Mouse (Mus musculus) 416B (cell line): ENCODE measurements around the gene Dnah2.

Source experiments
- DNase-seq: peaks from one replicate; pipeline ENCODE4 v3.0.0; 2011; ENCODE audit warnings: low read depth

Gene Dnah2

DNA sequence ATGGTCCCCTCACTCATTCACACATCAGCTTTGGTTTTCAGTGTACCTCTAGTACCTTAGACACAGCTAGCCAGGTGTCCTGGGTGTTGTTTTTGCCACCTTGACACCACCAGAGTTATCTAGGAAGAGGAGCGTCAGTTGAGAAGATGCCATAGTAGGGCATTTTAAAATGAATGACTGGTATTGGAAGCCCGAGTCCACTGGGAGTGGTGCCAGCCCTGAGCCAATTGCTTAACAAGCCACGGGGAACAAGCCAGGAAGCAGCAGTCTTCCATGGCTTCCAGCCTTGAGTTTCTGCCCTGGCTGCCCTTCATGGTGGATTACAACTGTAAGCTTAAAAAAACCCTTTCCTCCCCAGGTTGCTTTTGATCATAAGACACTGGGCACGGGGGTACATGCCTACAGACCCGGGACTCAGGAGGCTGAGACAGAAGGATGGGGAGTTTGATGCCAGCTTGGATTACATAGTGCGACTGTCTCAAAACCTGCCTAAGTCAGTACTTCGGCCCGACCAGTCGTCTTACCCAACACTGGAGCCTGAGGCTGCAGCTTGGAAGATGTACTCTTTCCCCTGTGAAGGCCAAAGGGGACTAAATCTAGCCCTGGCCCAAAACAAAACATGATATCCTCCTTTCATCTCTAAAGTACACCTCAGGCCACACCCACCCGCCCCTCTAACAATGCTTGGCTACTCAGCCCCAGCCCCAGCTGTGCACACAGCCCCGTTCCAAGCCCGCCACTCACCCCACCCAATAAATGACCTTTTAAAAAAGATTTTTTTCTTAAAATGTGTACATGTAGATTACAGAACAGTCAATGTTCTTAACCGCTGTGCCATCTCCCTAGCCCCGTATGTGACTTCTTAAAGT is 159.1 kb downstream of the Dnah2 start:
- no peak for DNase-seq

DNA sequence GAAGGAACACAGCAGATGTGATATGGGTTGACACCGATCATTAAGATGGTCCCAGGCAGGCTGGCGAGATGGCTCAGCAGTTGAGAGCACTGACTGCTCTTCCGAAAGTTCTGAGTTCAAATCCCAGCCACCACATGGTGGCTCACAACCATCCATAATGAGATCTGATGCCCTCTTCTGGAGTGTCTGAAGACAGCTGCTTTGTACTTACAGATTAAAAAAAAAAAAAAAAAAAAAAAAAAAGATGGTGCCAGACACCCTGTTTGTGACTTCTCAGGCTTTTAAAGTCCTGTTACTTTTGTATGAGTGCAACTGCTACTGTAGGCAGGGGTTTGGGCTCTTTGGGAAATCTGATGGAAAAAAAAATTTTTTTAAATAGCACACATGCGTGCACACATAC is 160.2 kb downstream of the Dnah2 start:
- DNase-seq = no peak

DNA sequence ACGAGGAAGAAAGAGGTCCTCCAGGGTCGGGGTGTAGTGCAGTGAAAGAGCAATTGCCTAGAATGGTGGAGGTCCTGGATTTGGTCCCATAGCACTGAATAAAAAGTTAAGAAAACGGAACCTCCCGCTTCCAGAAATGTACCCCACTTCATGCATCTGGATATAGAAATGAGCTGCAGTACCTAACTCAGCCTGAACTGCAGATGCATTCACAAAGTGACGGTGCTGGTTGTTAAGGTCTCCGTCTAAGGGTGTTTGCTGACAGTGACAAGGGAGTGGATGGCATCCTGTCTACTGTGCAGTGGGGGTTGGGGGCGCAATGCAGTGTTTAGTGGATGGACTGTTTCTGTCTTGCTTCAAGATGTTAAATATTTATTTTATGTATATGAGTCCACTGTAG is 162.2 kb downstream of the Dnah2 start:
- no peak for DNase-seq

DNA sequence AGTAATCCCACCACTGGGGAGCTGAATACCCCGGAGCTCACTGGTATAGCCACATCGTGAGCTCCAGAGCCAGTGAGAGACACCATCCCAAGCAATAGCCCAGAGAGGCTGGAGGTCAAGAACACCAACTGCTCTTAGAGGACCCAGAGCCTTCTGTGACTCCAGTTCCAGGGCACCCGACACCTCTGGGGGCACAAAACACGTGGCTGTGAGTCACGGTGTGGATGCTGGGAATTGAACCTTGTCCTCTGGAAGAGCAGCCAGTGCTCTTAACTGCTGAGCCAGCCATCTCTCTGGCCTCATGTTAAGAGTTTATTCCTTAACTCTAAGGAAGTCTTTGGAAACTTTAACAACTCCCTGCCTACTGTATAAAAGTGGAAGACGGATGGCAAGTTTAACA is 163.9 kb downstream of the Dnah2 start:
- DNase-seq = no peak

GRCm38 (mm10) chr11:69382478-69383105 is 166.3 kb downstream of the Dnah2 start:
- DNase-seq = no peak

GRCm38 (mm10) chr11:69381356-69381755 is 167.6 kb downstream of the Dnah2 start:
- DNase-seq = no peak

GRCm38 (mm10) chr11:69379600-69379999 is 169.3 kb downstream of the Dnah2 start:
- peak; percentile 96 for DNase-seq

GRCm38 (mm10) chr11:69377766-69378165 is 171.1 kb downstream of the Dnah2 start:
- DNase-seq = peak; percentile 50

DNA sequence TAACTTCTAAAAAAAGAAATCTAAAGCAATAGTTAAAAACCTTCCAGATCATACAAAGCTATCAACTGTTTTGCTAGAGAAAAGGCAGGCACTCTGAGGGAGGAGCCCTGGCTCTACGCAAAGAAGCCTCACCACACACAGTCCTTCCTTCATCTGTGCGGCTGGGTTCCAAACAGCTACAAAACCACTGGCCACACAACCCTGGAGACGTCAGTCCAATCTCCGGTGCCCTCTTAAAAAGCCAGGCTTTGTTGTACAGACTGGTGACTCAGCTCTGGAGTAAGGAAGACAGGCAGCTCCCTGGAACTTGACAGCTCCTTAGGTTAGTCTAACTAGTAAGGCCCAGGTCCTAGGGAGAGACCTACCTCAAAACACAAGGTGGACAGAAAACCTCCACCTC is 173.3 kb downstream of the Dnah2 start:
- peak; percentile 93 for DNase-seq

DNA sequence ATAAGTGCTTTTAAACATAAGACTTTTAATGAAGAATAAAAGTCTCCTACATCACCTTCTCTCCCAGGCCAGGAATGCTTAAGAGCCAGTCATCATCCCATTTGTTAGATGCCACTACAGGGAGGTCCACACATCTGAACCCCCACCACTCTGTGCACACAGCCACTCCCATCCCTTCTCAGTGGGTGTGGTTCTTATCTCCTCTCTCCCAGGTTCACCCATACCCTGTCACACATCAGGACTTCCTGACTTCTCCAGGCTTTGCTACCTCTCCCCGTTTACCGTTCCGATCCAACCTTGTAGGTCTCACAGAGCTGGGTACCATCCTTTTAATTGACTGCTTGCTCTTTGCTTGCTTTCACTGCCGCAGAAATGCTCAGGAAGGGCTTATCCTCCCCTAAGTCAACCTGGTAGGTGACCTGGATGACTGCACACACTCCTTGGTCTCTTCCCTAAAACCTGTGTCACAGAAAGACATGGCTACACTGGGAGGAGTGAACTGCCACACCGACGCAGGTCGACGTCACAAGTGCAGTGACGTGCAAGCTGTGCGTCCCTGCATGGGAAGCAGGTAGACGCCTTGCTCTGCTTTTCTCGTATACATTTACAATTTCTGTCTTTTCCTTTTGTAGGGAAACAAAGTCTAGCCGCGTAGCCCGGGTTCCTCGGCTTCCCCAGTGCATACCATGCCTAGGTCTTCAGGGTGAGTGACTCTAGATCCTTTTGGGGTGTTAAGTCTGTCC is 175.5 kb downstream of the Dnah2 start:
- no peak for DNase-seq

- peak; percentile 40 for DNase-seq
These were observed 176.1 kb downstream of the Dnah2 start for GRCm38 (mm10) chr11:69372780-69373170.

- no peak for DNase-seq
These were observed 176.7 kb downstream of the Dnah2 start for GRCm38 (mm10) chr11:69372056-69372779.

DNA sequence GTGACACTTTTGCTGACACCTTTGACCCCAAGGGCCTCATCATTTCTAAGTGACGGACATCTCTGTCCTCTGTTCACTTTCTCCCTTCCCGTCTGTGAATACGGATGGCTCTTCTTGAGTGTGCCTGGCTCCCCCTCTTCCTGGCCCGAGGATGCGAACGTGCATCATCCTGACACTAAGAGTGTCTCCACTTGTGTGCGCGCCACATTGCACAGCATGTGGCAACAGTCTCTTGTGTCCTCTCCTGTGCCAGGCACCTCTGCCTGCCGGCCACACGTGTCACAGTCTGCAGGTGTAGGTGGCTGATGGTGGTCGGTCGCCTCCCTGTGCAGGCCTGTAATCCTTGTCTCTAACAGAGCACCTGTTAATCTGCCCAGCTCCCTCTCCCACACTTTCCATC is 177.3 kb downstream of the Dnah2 start:
- no peak for DNase-seq

- DNase-seq = no peak
These were observed 178.1 kb downstream of the Dnah2 start for GRCm38 (mm10) chr11:69370817-69371215.
